Mouse (Mus musculus): ENCODE results near the gene Fgfrl1. TPM values are rescaled to one million over a fixed set of nuclear protein-coding genes. Genes with fewer than 3 reads are reported as not detected.
"Not testable (repeated sequence)": the region's sequence is repeated elsewhere in the genome, so short reads cannot be mapped to it uniquely, and the experiment has no call there.

The Fgfrl1 gene
- polyA plus RNA-seq, 1 experiment from 2014 or later, result 7.0 TPM

- 83% methylated on average over 2 of the region's 2 CpGs for WGBS
- H3K27ac ChIP-seq, result no peak overlapping the region
- DNase-seq (ENCODE audit: low spot score) (no peak), ATAC-seq (ENCODE audit: low FRiP score) (no peak)
- H3K9me3 ChIP-seq (ENCODE audit: control insufficient read depth, low read length), result no peaks in the 10 kb centered on the region
- no peak overlapping the region for H3K4me2 ChIP-seq (replicated peaks)
- H3K36me3 ChIP-seq (replicated peaks; ENCODE audit: control insufficient read depth, insufficient read depth), result no peaks in the 10 kb centered on the region
- H3K4me3 ChIP-seq (replicated peaks; ENCODE audit: low read length), result no peak overlapping the region
- no peaks in the 10 kb centered on the region for H3K4me1 ChIP-seq (replicated peaks; ENCODE audit: control insufficient read depth, insufficient read depth, low read length)
- H3K27me3 ChIP-seq (ENCODE audit: control insufficient read depth, insufficient read depth, low read length), result no peaks in the 10 kb centered on the region
- H3K9ac ChIP-seq, result no peak overlapping the region
These were observed 31.8 kb downstream of the Fgfrl1 start for GRCm38 (mm10) chr5:108724006-108724405.

- no peaks in the 10 kb centered on the region for H3K9me3 ChIP-seq (ENCODE audit: control insufficient read depth, low read length)
- 17% methylated on average over 5 of the region's 5 CpGs for WGBS
- DNase-seq (ENCODE audit: low spot score) (peak; percentile 71), ATAC-seq (ENCODE audit: low FRiP score) (peak; percentile 78; the same call in 1 of the 2 replicates)
- no peak overlapping the region for H3K4me3 ChIP-seq (replicated peaks; ENCODE audit: low read length)
- no peak overlapping the region for H3K4me2 ChIP-seq (replicated peaks)
- no peaks in the 10 kb centered on the region for H3K36me3 ChIP-seq (replicated peaks; ENCODE audit: control insufficient read depth, insufficient read depth)
- no peak overlapping the region for H3K27ac ChIP-seq
- H3K9ac ChIP-seq, result no peak overlapping the region
- no peaks in the 10 kb centered on the region for H3K27me3 ChIP-seq (ENCODE audit: control insufficient read depth, insufficient read depth, low read length)
- no peaks in the 10 kb centered on the region for H3K4me1 ChIP-seq (replicated peaks; ENCODE audit: control insufficient read depth, insufficient read depth, low read length)
These were observed 34.5 kb downstream of the Fgfrl1 start for GRCm38 (mm10) chr5:108726557-108727248.

GRCm38 (mm10) chr5:108727425-108727824 lies 35.2 kb downstream of the Fgfrl1 start:
- Histone ChIP-seq H3K9me3 (ENCODE audit: control insufficient read depth, low read length) (no peaks in the 10 kb centered on the region), H3K9ac (no peak overlapping the region), H3K36me3 (replicated peaks; ENCODE audit: control insufficient read depth, insufficient read depth) (no peaks in the 10 kb centered on the region), H3K4me1 (replicated peaks; ENCODE audit: control insufficient read depth, insufficient read depth, low read length) (no peaks in the 10 kb centered on the region), H3K27ac (no peak overlapping the region), H3K27me3 (ENCODE audit: control insufficient read depth, insufficient read depth, low read length) (no peaks in the 10 kb centered on the region), H3K4me3 (replicated peaks; ENCODE audit: low read length) (no peak overlapping the region), H3K4me2 (replicated peaks) (no peak overlapping the region)
- ATAC-seq (ENCODE audit: low FRiP score) (no peak), DNase-seq (ENCODE audit: low spot score) (no peak)
- WGBS, result 90% methylated on average over 1 of the region's 1 CpGs

- Histone ChIP-seq H3K9me3 (ENCODE audit: control insufficient read depth, low read length) (no peaks in the 10 kb centered on the region), H3K27ac (no peak overlapping the region), H3K4me3 (replicated peaks; ENCODE audit: low read length) (no peak overlapping the region), H3K27me3 (ENCODE audit: control insufficient read depth, insufficient read depth, low read length) (no peaks in the 10 kb centered on the region), H3K4me2 (replicated peaks) (no peak overlapping the region), H3K36me3 (replicated peaks; ENCODE audit: control insufficient read depth, insufficient read depth) (no peaks in the 10 kb centered on the region), H3K4me1 (replicated peaks; ENCODE audit: control insufficient read depth, insufficient read depth, low read length) (no peaks in the 10 kb centered on the region), H3K9ac (no peak overlapping the region)
- DNase-seq (ENCODE audit: low spot score) (no peak), ATAC-seq (ENCODE audit: low FRiP score) (no peak)
- 93% methylated on average over 2 of the region's 2 CpGs for WGBS
These were observed 49.7 kb downstream of the Fgfrl1 start for GRCm38 (mm10) chr5:108741844-108742243.

GRCm38 (mm10) chr5:108742596-108742995 lies 50.4 kb downstream of the Fgfrl1 start:
- H3K4me2 ChIP-seq (replicated peaks), result no peak overlapping the region
- H3K27ac ChIP-seq, result no peak overlapping the region
- H3K4me1 ChIP-seq (replicated peaks; ENCODE audit: control insufficient read depth, insufficient read depth, low read length), result no peaks in the 10 kb centered on the region
- WGBS, result 68% methylated on average over 2 of the region's 2 CpGs
- DNase-seq (ENCODE audit: low spot score) (no peak), ATAC-seq (ENCODE audit: low FRiP score) (no peak)
- no peak overlapping the region for H3K4me3 ChIP-seq (replicated peaks; ENCODE audit: low read length)
- no peaks in the 10 kb centered on the region for H3K36me3 ChIP-seq (replicated peaks; ENCODE audit: control insufficient read depth, insufficient read depth)
- H3K27me3 ChIP-seq (ENCODE audit: control insufficient read depth, insufficient read depth, low read length), result no peaks in the 10 kb centered on the region
- no peak overlapping the region for H3K9ac ChIP-seq
- H3K9me3 ChIP-seq (ENCODE audit: control insufficient read depth, low read length), result no peaks in the 10 kb centered on the region

- no peaks in the 10 kb centered on the region for H3K27me3 ChIP-seq (ENCODE audit: control insufficient read depth, insufficient read depth, low read length)
- no peak overlapping the region for H3K4me3 ChIP-seq (replicated peaks; ENCODE audit: low read length)
- no peak overlapping the region for H3K27ac ChIP-seq
- H3K9ac ChIP-seq, result no peak overlapping the region
- H3K4me1 ChIP-seq (replicated peaks; ENCODE audit: control insufficient read depth, insufficient read depth, low read length), result no peaks in the 10 kb centered on the region
- 67% methylated on average over 2 of the region's 2 CpGs for WGBS
- no peaks in the 10 kb centered on the region for H3K9me3 ChIP-seq (ENCODE audit: control insufficient read depth, low read length)
- ATAC-seq (ENCODE audit: low FRiP score) (no peak), DNase-seq (ENCODE audit: low spot score) (no peak)
- no peaks in the 10 kb centered on the region for H3K36me3 ChIP-seq (replicated peaks; ENCODE audit: control insufficient read depth, insufficient read depth)
- no peak overlapping the region for H3K4me2 ChIP-seq (replicated peaks)
These were observed 51.7 kb downstream of the Fgfrl1 start for GRCm38 (mm10) chr5:108743856-108744255.

GRCm38 (mm10) chr5:108744629-108745028 lies 52.4 kb downstream of the Fgfrl1 start:
- H3K27me3 ChIP-seq (ENCODE audit: control insufficient read depth, insufficient read depth, low read length), result no peaks in the 10 kb centered on the region
- no peak overlapping the region for H3K4me2 ChIP-seq (replicated peaks)
- ATAC-seq (ENCODE audit: low FRiP score) (no peak), DNase-seq (ENCODE audit: low spot score) (no peak)
- H3K9me3 ChIP-seq (ENCODE audit: control insufficient read depth, low read length), result no peaks in the 10 kb centered on the region
- no peaks in the 10 kb centered on the region for H3K36me3 ChIP-seq (replicated peaks; ENCODE audit: control insufficient read depth, insufficient read depth)
- 85% methylated on average over 3 of the region's 3 CpGs for WGBS
- no peak overlapping the region for H3K27ac ChIP-seq
- H3K9ac ChIP-seq, result no peak overlapping the region
- no peak overlapping the region for H3K4me3 ChIP-seq (replicated peaks; ENCODE audit: low read length)
- H3K4me1 ChIP-seq (replicated peaks; ENCODE audit: control insufficient read depth, insufficient read depth, low read length), result no peaks in the 10 kb centered on the region

- ATAC-seq (ENCODE audit: low FRiP score), result no peak
- no peaks in the 10 kb centered on the region for H3K27me3 ChIP-seq (ENCODE audit: control insufficient read depth, insufficient read depth, low read length)
- no peaks in the 10 kb centered on the region for H3K9me3 ChIP-seq (ENCODE audit: control insufficient read depth, low read length)
- no peak overlapping the region for H3K4me3 ChIP-seq (replicated peaks; ENCODE audit: low read length)
- H3K4me2 ChIP-seq (replicated peaks), result no peak overlapping the region
- no peak for DNase-seq (ENCODE audit: low spot score)
- 84% methylated on average over 5 of the region's 5 CpGs for WGBS
- H3K27ac ChIP-seq, result no peak overlapping the region
- no peaks in the 10 kb centered on the region for H3K4me1 ChIP-seq (replicated peaks; ENCODE audit: control insufficient read depth, insufficient read depth, low read length)
- no peaks in the 10 kb centered on the region for H3K36me3 ChIP-seq (replicated peaks; ENCODE audit: control insufficient read depth, insufficient read depth)
- H3K9ac ChIP-seq, result no peak overlapping the region
These were observed 58.4 kb downstream of the Fgfrl1 start for GRCm38 (mm10) chr5:108750328-108751210.

- H3K4me3 ChIP-seq (replicated peaks; ENCODE audit: low read length); ATAC-seq (ENCODE audit: low FRiP score); H3K4me1 ChIP-seq (replicated peaks; ENCODE audit: control insufficient read depth, insufficient read depth, low read length); H3K4me2 ChIP-seq (replicated peaks); H3K9ac ChIP-seq; H3K36me3 ChIP-seq (replicated peaks; ENCODE audit: control insufficient read depth, insufficient read depth); H3K27me3 ChIP-seq (ENCODE audit: control insufficient read depth, insufficient read depth, low read length); H3K9me3 ChIP-seq (ENCODE audit: control insufficient read depth, low read length); H3K27ac ChIP-seq; DNase-seq (ENCODE audit: low spot score): not testable (repeated sequence)
- whole genome bisulfite sequencing, result 88% methylated on average over 4 of the region's 4 CpGs
These were observed 59.1 kb downstream of the Fgfrl1 start for GRCm38 (mm10) chr5:108751258-108751657.

Data from hindbrain, embryonic 14.5 days (tissue).